Mouse (Mus musculus) embryonic facial prominence, embryonic 14.5 days (tissue): ENCODE results near the gene Uba7. TPM values are rescaled to one million over a fixed set of nuclear protein-coding genes. Genes with fewer than 3 reads are reported as not detected.

ENCODE experiments used
- polyA plus RNA-seq: library from polyadenylated mRNA; unstranded; fragments of >200 nt; fragmentation: Nextera tagmentation; extraction: Ambion mirVana; gene quantifications from 2 replicates; pipeline ENCODE4 v1.2.1, GENCODE M21; 2014

Uba7 gene
- polyA plus RNA-seq, 1 experiment from 2014 or later = 25.5 TPM

Other genes starting within 250 kb of the Uba7 start
- 145 and 159 TPM in 2 replicates for gene Rbm5, start 204.5 kb upstream of the Uba7 start, polyA plus RNA-seq
- 52.2 and 61.0 TPM in 2 replicates for gene Rbm6, start 102.3 kb upstream of the Uba7 start, polyA plus RNA-seq
- 11.4 and 11.8 TPM in 2 replicates for gene Mon1a, start 87.4 kb upstream of the Uba7 start, polyA plus RNA-seq
- gene Mst1r, start 68.6 kb upstream of the Uba7 start, polyA plus RNA-seq = 2.8 and 3.1 TPM in 2 replicates
- not detected in 2 replicates for gene Actl11, start 47.0 kb upstream of the Uba7 start, polyA plus RNA-seq
- gene Camkv, start 39.8 kb upstream of the Uba7 start, polyA plus RNA-seq = 2.2 and 2.6 TPM in 2 replicates
- 15.5 and 23.4 TPM in 2 replicates for gene Traip, start 25.4 kb upstream of the Uba7 start, polyA plus RNA-seq
- gene Gm20661, start 7.6 kb downstream of the Uba7 start, polyA plus RNA-seq = 5.9 and 6.9 TPM in 2 replicates
- gene Inka1, start 10.4 kb downstream of the Uba7 start, polyA plus RNA-seq = 77.7 and 84.8 TPM in 2 replicates
- gene Cdhr4, start 17.0 kb downstream of the Uba7 start, polyA plus RNA-seq = 8.6 and 12.5 TPM in 2 replicates
- 0.56 TPM in 1 of 2 replicates, not detected in the other for gene Gm20662, start 20.8 kb downstream of the Uba7 start, polyA plus RNA-seq
- gene Ip6k1, start 27.0 kb downstream of the Uba7 start, polyA plus RNA-seq = 29.0 and 31.5 TPM in 2 replicates
- 36.6 and 37.0 TPM in 2 replicates for gene Gmppb, start 73.7 kb downstream of the Uba7 start, polyA plus RNA-seq
- 4.1 and 4.6 TPM in 2 replicates for gene Amigo3, start 77.7 kb downstream of the Uba7 start, polyA plus RNA-seq
- 0.89 and 1.5 TPM in 2 replicates for gene Mst1, start 104.9 kb downstream of the Uba7 start, polyA plus RNA-seq
- gene Rnf123, start 107.8 kb downstream of the Uba7 start, polyA plus RNA-seq = 22.9 and 30.2 TPM in 2 replicates
- gene Apeh, start 119.1 kb downstream of the Uba7 start, polyA plus RNA-seq = 39.9 and 48.6 TPM in 2 replicates
- gene Bsn, start 214.9 kb downstream of the Uba7 start, polyA plus RNA-seq = 1.1 TPM in 2 replicates